Mouse (Mus musculus) midbrain, embryonic 14.5 days (tissue): Measurements from ENCODE around the gene Pygo2. TPM values are rescaled to one million over a fixed set of nuclear protein-coding genes. Genes with fewer than 3 reads are reported as not detected.

Source experiments
- ATAC-seq: fragments of 200-750 bp; cut with Nextera tagmentation; 2 replicates; pipeline ENCODE4 v1.8.0; 2017; ENCODE audit warnings: moderate number of reproducible peaks, moderate library complexity; ENCODE audit not compliant: low FRiP score, low TSS enrichment
- DNase-seq: peaks from one replicate; pipeline ENCODE4 v3.0.0-alpha.2; 2015
- H3K27ac ChIP-seq: fragments of 300-500 bp; sonication (generic); replicated peaks from 2 replicates; pipeline ENCODE4 v1.5.1; 2014; ENCODE audit warnings: mild to moderate bottlenecking, low read depth, low read length, moderate library complexity
- H3K27me3 ChIP-seq: fragments of 300-500 bp; sonication (generic); 2 replicates; pipeline ENCODE4 v1.6.1; 2014; ENCODE audit warnings: low read length, control low read depth, mixed read lengths; ENCODE audit not compliant: control insufficient read depth, insufficient read depth
- H3K36me3 ChIP-seq: fragments of 300-500 bp; sonication (generic); 2 replicates; pipeline ENCODE4 v1.6.1; 2014; ENCODE audit warnings: low read length, control low read depth; ENCODE audit not compliant: control insufficient read depth, insufficient read depth
- H3K4me1 ChIP-seq: fragments of 300-500 bp; sonication (generic); 2 replicates; pipeline ENCODE4 v1.6.1; 2014; ENCODE audit warnings: mild to moderate bottlenecking, antibody characterized with exemption, low read length, control low read depth; ENCODE audit not compliant: control insufficient read depth, insufficient read depth
- H3K4me2 ChIP-seq: fragments of 300-500 bp; sonication (generic); 2 replicates; pipeline ENCODE4 v1.6.1; 2014; ENCODE audit warnings: mild to moderate bottlenecking, low read length, moderate library complexity
- H3K4me3 ChIP-seq: fragments of 300-500 bp; sonication (generic); replicated peaks from 2 replicates; pipeline ENCODE4 v1.5.1; 2014; ENCODE audit warnings: low read depth, low read length
- H3K9ac ChIP-seq: fragments of 300-500 bp; sonication (generic); replicated peaks from 2 replicates; pipeline ENCODE4 v1.6.1; 2014; ENCODE audit warnings: mild to moderate bottlenecking, low read length, moderate library complexity
- H3K9me3 ChIP-seq: fragments of 300-500 bp; sonication (generic); 2 replicates; pipeline ENCODE4 v1.6.1; 2016; ENCODE audit warnings: low read length, control low read depth, mixed read lengths; ENCODE audit not compliant: control insufficient read depth
- WGBS: fragments of 180-500 bp; shearing (Covaris S2); extraction: QIAGEN DNeasy Blood & Tissue Kit; methylation state at CpG from one replicate; pipeline ENCODE4 v1.1.7; 2014; 5-methylcytosine and 5-hydroxymethylcytosine counted together
- polyA plus RNA-seq: library from polyadenylated mRNA; unstranded; fragments of >200 nt; fragmentation: Nextera tagmentation; extraction: Ambion mirVana; gene quantifications from 2 replicates; pipeline ENCODE4 v1.2.1, GENCODE M21; 2014

The Pygo2 gene
- polyA plus RNA-seq, 1 experiment from 2014 or later = 50.6 TPM

DNA sequence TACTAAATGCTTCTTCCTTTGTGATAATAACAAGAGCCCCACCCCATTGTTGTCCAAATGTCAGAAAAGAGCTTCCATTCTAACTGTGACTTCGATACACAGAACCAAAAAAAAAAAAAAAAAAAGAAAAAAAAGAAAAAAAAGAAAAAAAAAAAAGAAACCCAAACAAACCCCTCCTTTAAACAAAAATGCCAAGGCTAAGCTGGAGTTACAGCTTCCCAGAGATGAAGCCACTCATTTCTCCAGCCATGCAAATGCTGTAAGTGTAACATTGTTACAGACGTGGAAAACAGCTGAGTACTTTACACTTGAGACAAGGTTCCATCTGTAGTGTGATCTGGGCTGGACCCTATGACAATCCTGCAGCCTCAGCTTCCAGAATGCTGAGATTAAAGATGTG lies 12.9 kb upstream of the Pygo2 start:
- WGBS = 32% methylated on average over 2 of the region's 2 CpGs
- Histone ChIP-seq H3K9ac (no peak overlapping the region; the same call in 1 of the 2 replicates), H3K4me1 (peaks cover 21% of the 10 kb centered on the region)

DNA sequence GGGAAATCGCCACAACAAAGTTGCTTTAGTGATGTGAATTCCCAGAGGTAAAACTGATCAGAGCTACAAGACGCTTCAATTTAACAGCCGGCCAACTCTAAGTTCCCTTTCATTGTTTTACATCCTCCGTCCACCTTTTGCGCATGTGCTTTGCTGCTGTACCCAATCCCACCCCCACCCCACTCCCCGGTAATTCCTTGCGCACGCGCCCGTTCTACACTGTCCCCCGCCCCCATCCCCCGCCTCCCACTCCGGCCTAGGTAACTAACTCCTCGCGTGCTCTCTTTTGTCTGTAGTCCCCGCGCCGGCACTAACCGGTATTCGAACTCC lies 12.2 kb upstream of the Pygo2 start:
- H3K4me1 ChIP-seq = peaks cover 22% of the 10 kb centered on the region
- H3K4me2 ChIP-seq = peak overlapping the region; percentile 93
- H3K9ac ChIP-seq = no peak overlapping the region; the same call in 1 of the 2 replicates
- no peaks in the 10 kb centered on the region for H3K27me3 ChIP-seq
- peaks cover 6% of the 10 kb centered on the region for H3K36me3 ChIP-seq
- H3K4me3 ChIP-seq = peak overlapping the region; percentile 56
- peak; percentile 44 for ATAC-seq
- DNase-seq = peak; percentile 87
- under 1% methylated on average over 20 of the region's 20 CpGs for WGBS
- no peak overlapping the region; the same call in 1 of the 2 replicates for H3K27ac ChIP-seq
- no peaks in the 10 kb centered on the region for H3K9me3 ChIP-seq

More for the DNA sequence above, 12.9 kb upstream of the Pygo2 start:
- H3K4me2 ChIP-seq = peak overlapping the region; percentile 93
- peak overlapping the region; percentile 56 for H3K4me3 ChIP-seq
- H3K27ac ChIP-seq = no peak overlapping the region
- DNase-seq (no peak), ATAC-seq (no peak)
- peaks cover 6% of the 10 kb centered on the region for H3K36me3 ChIP-seq
- H3K9me3 ChIP-seq = no peaks in the 10 kb centered on the region
- H3K27me3 ChIP-seq = no peaks in the 10 kb centered on the region

DNA sequence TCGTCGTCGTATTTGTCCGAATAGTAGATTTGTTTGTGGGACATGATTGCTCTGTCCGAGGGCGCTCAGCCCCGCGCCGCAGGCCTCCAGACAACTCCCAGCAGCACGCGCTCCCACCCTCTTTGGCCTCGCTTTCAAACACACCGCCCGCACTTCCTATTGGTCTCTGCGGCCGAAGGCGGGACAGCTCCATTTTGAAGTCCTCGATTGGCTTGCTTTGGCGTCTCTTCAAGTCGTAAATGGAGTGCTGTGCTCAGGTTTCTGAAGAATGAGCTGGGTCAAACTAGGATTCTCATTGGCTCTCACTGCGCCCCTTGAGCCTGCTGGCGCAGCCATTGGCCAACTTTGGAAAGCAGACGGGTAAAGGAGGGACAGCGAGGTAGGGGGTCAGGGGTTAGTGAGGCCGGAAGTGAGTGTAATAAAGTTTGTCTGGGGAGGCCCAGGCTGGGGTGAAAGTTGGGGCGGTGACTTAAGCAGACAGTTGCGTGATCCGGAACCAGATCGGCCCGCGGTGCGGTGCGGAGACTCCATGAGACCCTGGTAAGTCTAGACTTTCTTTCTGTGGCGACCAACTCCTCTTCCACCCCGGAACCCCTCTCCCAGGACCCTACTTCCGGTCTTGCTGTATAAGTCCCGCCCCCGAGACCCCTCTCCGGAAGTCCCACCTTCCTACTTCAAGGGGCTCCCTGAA lies 11.7 kb upstream of the Pygo2 start, which contains the start of the genes Cks1b and Shc1:
Gene Cks1b, minus strand, starts transcription at position 214 of the 691 bp plus-strand sequence.
Gene Shc1, plus strand, starts transcription at position 274 of the 691 bp plus-strand sequence.
- ATAC-seq = peak; percentile 96
- under 1% methylated on average over 39 of the region's 39 CpGs for WGBS
- DNase-seq = peak; percentile 97
- no peaks in the 10 kb centered on the region for H3K27me3 ChIP-seq
- peak within 1 kb of the TSS; percentile 58 for H3K9ac ChIP-seq
- peak within 1 kb of the TSS; percentile 93 for H3K4me2 ChIP-seq
- H3K27ac ChIP-seq = peak within 1 kb of the TSS; percentile 77
- peaks cover 6% of the 10 kb centered on the region for H3K36me3 ChIP-seq
- peaks cover 22% of the 10 kb centered on the region for H3K4me1 ChIP-seq
- H3K4me3 ChIP-seq = peak within 1 kb of the TSS; percentile 56
- H3K9me3 ChIP-seq = no peaks in the 10 kb centered on the region

DNA sequence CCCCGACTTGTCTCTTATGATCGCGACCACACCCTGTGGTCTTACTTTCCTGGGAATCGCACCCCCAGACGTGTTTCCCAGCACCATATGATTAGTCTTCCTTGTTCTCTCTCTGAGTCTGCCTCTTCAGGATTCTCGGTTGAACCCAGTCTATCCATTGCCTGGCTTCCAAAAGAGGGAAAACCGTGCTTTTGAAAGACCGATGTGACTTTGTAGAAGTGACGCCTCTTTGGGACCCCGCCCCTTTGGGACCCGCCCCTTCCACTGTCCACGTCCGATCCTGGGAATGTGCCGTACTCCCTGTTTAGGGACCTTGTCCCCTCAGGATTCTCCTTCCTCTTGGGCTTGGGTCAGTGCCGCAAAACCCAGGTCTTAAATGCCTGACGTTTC lies 11.2 kb upstream of the Pygo2 start:
- Histone ChIP-seq H3K36me3 (peaks cover 6% of the 10 kb centered on the region), H3K9ac (peak overlapping the region; percentile 58), H3K4me2 (peak overlapping the region; percentile 93), H3K4me3 (peak overlapping the region; percentile 56), H3K9me3 (no peaks in the 10 kb centered on the region), H3K4me1 (peaks cover 22% of the 10 kb centered on the region), H3K27me3 (no peaks in the 10 kb centered on the region), H3K27ac (peak overlapping the region; percentile 77)
- under 1% methylated on average over 16 of the region's 16 CpGs for WGBS
- DNase-seq (no peak), ATAC-seq (peak; percentile 34)

DNA sequence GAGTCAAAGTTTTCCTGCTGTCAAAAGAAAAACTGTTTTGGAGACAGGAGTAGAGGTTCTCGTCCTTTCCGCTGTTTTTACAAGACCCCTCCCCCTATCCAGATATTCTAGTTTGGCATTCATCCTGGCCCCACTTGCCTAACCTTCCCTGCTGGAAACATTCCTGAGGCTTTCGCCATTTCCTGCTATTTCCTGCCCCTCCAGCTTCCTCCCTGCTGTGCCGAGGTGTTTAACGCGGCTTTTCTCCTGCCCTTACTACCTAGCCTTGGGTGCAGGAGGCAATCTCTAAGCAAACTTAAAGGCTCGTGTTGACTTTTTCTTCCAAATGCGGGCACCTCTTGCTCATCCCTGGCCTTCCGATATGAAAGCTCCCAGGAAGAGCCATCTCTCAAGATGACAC lies 10.4 kb upstream of the Pygo2 start:
- H3K9me3 ChIP-seq = no peaks in the 10 kb centered on the region

DNA sequence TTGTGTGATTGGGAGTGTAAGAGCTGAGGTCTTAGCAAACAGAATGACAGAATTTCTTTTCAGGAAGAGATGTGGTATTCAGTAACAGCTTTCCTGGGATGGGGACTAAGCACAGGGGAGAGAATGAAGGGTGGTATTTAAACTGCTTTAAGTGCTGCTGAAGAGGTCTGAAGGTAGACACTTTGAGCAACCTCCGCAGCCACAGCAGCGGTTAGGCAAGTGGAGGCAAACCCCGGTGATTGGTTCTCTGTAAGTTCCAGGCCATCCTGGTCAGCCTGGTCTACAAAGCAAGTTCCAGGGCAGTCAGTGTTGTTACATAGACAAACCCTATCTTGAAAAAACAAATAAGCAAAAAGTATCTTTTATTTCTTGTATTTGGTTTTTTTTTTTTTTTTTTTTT lies 10.0 kb upstream of the Pygo2 start:
- Histone ChIP-seq H3K4me2 (peak overlapping the region; percentile 93), H3K9ac (no peak overlapping the region; the same call in 1 of the 2 replicates), H3K36me3 (peaks cover 6% of the 10 kb centered on the region; the same call in 1 of the 2 replicates), H3K9me3 (no peaks in the 10 kb centered on the region), H3K27me3 (no peaks in the 10 kb centered on the region), H3K27ac (no peak overlapping the region), H3K4me1 (peaks cover 22% of the 10 kb centered on the region), H3K4me3 (peak overlapping the region; percentile 56)
- DNase-seq (no peak), ATAC-seq (no peak)
- 37% methylated on average over 3 of the region's 3 CpGs for WGBS

More for the DNA sequence above, 10.4 kb upstream of the Pygo2 start:
- ATAC-seq = no peak
- DNase-seq = peak; percentile 18
- H3K4me2 ChIP-seq = peak overlapping the region; percentile 93
- H3K4me1 ChIP-seq = peaks cover 22% of the 10 kb centered on the region
- H3K27me3 ChIP-seq = no peaks in the 10 kb centered on the region
- WGBS = 6% methylated on average over 9 of the region's 9 CpGs
- H3K4me3 ChIP-seq = peak overlapping the region; percentile 56
- peak overlapping the region; percentile 58 for H3K9ac ChIP-seq
- peaks cover 6% of the 10 kb centered on the region; the same call in 1 of the 2 replicates for H3K36me3 ChIP-seq
- peak overlapping the region; percentile 77; the same call in 1 of the 2 replicates for H3K27ac ChIP-seq

DNA sequence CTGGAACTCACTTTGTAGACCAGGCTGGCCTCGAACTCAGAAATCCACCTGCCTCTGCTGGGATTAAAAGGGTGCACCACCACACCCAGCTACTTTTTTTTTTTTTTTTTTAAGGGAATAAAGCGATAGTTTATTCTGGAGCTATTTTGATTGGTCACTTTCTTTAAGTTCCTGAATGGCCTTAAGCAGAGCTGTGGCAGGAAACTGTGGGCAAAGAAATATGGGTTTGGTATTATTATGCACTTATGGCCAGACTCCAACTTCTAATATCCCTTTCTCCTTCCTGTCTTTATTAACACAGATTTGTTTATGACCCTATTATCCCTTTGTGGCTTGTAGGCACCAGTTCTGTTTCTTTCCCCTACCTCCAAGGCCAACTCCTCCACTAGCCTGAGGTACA lies 9.6 kb upstream of the Pygo2 start:
- H3K4me1 ChIP-seq = peaks cover 22% of the 10 kb centered on the region
- peak overlapping the region; percentile 51; the same call in 1 of the 2 replicates for H3K4me2 ChIP-seq
- H3K27ac ChIP-seq = no peak overlapping the region
- DNase-seq (no peak), ATAC-seq (no peak)
- H3K36me3 ChIP-seq = peaks cover 6% of the 10 kb centered on the region; the same call in 1 of the 2 replicates
- H3K27me3 ChIP-seq = no peaks in the 10 kb centered on the region
- no peaks in the 10 kb centered on the region for H3K9me3 ChIP-seq
- no peak overlapping the region for H3K9ac ChIP-seq
- 75% methylated on average over 2 of the region's 2 CpGs for WGBS
- no peak overlapping the region for H3K4me3 ChIP-seq

DNA sequence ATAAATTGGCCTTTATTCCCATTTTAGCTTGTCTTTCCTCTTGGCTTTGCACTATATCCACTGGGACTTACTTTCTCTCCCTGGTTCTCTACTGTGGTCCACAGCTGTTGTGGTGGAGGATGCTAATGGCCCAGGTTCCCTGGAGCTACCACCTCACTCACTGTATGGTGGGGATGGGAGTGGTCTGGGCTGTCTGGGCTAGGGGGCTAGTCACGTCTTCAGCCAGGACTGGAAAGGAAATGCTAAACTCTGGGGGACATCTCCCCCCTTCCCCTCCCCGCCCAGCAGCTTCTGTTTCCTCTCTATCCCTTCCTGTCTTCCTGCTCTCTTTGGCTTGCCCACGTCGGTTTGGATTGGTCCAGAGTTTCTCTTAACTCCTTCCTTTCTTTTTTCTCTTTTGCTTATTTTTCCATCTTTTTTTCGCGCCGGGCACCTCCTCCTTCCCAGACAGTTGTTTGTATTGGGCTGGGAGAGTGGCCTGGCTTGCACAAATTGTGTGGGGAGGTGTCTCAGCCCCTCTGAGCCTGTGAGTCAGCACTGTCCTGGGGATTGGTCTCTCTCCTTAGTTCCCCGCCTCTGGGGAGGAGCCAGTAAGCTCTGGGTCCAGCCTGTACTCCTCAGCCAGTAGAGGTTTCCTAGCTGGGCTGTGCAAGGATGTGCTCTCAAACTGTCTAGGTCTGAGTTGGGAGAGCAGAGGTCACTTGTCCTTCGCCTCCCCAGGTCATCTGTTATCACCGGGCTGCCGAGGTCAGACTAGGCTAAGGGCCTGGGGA lies 8.8 kb upstream of the Pygo2 start:
- peaks cover 22% of the 10 kb centered on the region for H3K4me1 ChIP-seq
- no peaks in the 10 kb centered on the region for H3K9me3 ChIP-seq
- no peaks in the 10 kb centered on the region for H3K27me3 ChIP-seq
- DNase-seq (peak; percentile 65), ATAC-seq (no peak)
- H3K9ac ChIP-seq = peak overlapping the region; percentile 49
- 0 out of 2 replicates have a peak, but pooled peaks cover under 1% of the 10 kb centered on the region for H3K36me3 ChIP-seq
- no peak overlapping the region for H3K27ac ChIP-seq
- H3K4me3 ChIP-seq = peak overlapping the region; percentile 25
- WGBS = 6% methylated on average over 11 of the region's 11 CpGs
- peak overlapping the region; percentile 51 for H3K4me2 ChIP-seq
